Mouse (Mus musculus): ENCODE measurements at regions not wholly inside any gene's neighbourhood (a gene's known extent, or its start where the extent isn't known, plus 50 kb on each side); places are given as distances from the start of the nearest gene placed in this dataset.

GRCm38 (mm10) chr13:91334283-91334682 lies 110.5 kb upstream of the Atg10 start:
- no peak for TF ChIP-seq TAL1 (IDR thresholded peaks at IDR 0.05; ENCODE audit: low read length)
- TF ChIP-seq GATA1 (IDR thresholded peaks at IDR 0.05; ENCODE audit: low read length) = no peak

Data from erythroblast, embryonic 14.5 days (primary cell).